Mouse (Mus musculus): Measurements from ENCODE around the gene Pold4. TPM values are rescaled to one million over a fixed set of nuclear protein-coding genes. Genes with fewer than 3 reads are reported as not detected.

Pold4 gene
- total and polyA plus RNA-seq, 3 experiments: 36.8 to 76.4 (median 53.4) TPM

GRCm38 (mm10) chr19:4232651-4233050 lies 952 bp downstream of the Pold4 start:
- Histone ChIP-seq H3K4me2 (ENCODE audit: insufficient read depth, low read depth, poor library complexity, severe bottlenecking) (peak overlapping the region; percentile 82), H3K27ac (ENCODE audit: insufficient read depth, low read depth) (no peak overlapping the region), H3K9ac (ENCODE audit: insufficient read depth, low read depth) (peak overlapping the region; percentile 82), H3K79me2 (replicated peaks; ENCODE audit: control insufficient read depth, extremely low read depth, insufficient read depth, poor library complexity, severe bottlenecking) (no peaks in the 10 kb centered on the region), H3K27me3 (replicated peaks) (peaks cover 6% of the 10 kb centered on the region), H3K36me3 (replicated peaks in 1 of 2; ENCODE audit: control insufficient read depth in 1 of 2, insufficient read depth in 1 of 2, low read length in 1 of 2) (peaks cover 0 to 5% of the 10 kb centered on the region in 2 experiments), H3K9me3 (replicated peaks; ENCODE audit: low read length) (peaks cover 3% of the 10 kb centered on the region), H3K4me3 (replicated peaks in 1 of 3; ENCODE audit: low read depth in 2 of 3, low read length in 2 of 3, poor library complexity in 1 of 3) (peak overlapping the region; percentile 63 to 75 (median 68)), H3K4me1 (ENCODE audit: control insufficient read depth in 1 of 2, insufficient read depth in 2 of 2) (peaks cover 22 to 49% of the 10 kb centered on the region in 2 experiments)
- TF ChIP-seq HCFC1 (IDR thresholded peaks at IDR 0.05; ENCODE audit: low read depth, low read length): no peak
- TF ChIP-seq SIN3A (IDR thresholded peaks at IDR 0.05; ENCODE audit: low read length): no peak
- no peak for TF ChIP-seq MEF2A (IDR thresholded peaks at IDR 0.05; ENCODE audit: borderline replicate concordance, low read depth, low read length)
- dilution Hi-C loops (cut with MboI; ENCODE audit: extremely low pct_ligation_motif_present, extremely low pct_unique_long_range_greater_than_20kb, low sequenced_read_pairs) (no loop called here), in situ Hi-C loops (cut with MboI; ENCODE audit: low pct_ligation_motif_present, low pct_unique_long_range_greater_than_20kb, low sequenced_read_pairs) (no loop called here)
- DNase-seq (ENCODE audit: extremely low read depth): no peak

GRCm38 (mm10) chr19:4234548-4234947 lies 2.8 kb downstream of the Pold4 start:
- H3K9me3 ChIP-seq (replicated peaks; ENCODE audit: low read length): peaks cover 3% of the 10 kb centered on the region
- in situ Hi-C loops (cut with MboI; ENCODE audit: low pct_ligation_motif_present, low pct_unique_long_range_greater_than_20kb, low sequenced_read_pairs): no loop called here
- DNase-seq (ENCODE audit: extremely low read depth): no peak
- no peak overlapping the region for H3K4me2 ChIP-seq (ENCODE audit: insufficient read depth, low read depth, poor library complexity, severe bottlenecking)
- peaks cover 0 to 5% of the 10 kb centered on the region in 2 experiments for H3K36me3 ChIP-seq (replicated peaks in 1 of 2; ENCODE audit: control insufficient read depth in 1 of 2, insufficient read depth in 1 of 2, low read length in 1 of 2)
- no peak overlapping the region for H3K9ac ChIP-seq (ENCODE audit: insufficient read depth, low read depth)
- no peaks in the 10 kb centered on the region for H3K79me2 ChIP-seq (replicated peaks; ENCODE audit: control insufficient read depth, extremely low read depth, insufficient read depth, poor library complexity, severe bottlenecking)
- no peak overlapping the region for H3K4me3 ChIP-seq (replicated peaks in 1 of 3; ENCODE audit: low read depth in 2 of 3, low read length in 2 of 3, poor library complexity in 1 of 3)
- H3K27me3 ChIP-seq (replicated peaks): peaks cover 2% of the 10 kb centered on the region
- dilution Hi-C loops (cut with MboI; ENCODE audit: extremely low pct_ligation_motif_present, extremely low pct_unique_long_range_greater_than_20kb, low sequenced_read_pairs): no loop called here
- peaks cover 18 to 30% of the 10 kb centered on the region in 2 experiments for H3K4me1 ChIP-seq (ENCODE audit: control insufficient read depth in 1 of 2, insufficient read depth in 2 of 2)
- no peak for TF ChIP-seq EP300 (IDR thresholded peaks at IDR 0.05; ENCODE audit: low read length)
- no peak for TF ChIP-seq POLR2A (IDR thresholded peaks at IDR 0.05; ENCODE audit: low read depth, low read length)
- no peak for TF ChIP-seq CTCF (conservative IDR thresholded peaks at IDR 0.05 in 1 of 2, IDR thresholded peaks at IDR 0.05 in 1 of 2; ENCODE audit: low read depth in 2 of 2, low read length in 2 of 2)
- TF ChIP-seq SIN3A (IDR thresholded peaks at IDR 0.05; ENCODE audit: low read length): no peak
- TF ChIP-seq MEF2A (IDR thresholded peaks at IDR 0.05; ENCODE audit: borderline replicate concordance, low read depth, low read length): no peak
- TF ChIP-seq RCOR1 (conservative IDR thresholded peaks at IDR 0.05; ENCODE audit: low read depth, low read length): no peak
- TF ChIP-seq CHD2 (IDR thresholded peaks at IDR 0.05; ENCODE audit: low read length): no peak
- TF ChIP-seq GABPA (IDR thresholded peaks at IDR 0.05; ENCODE audit: insufficient replicate concordance, low read depth, low read length): no peak
- no peak for TF ChIP-seq JUN (IDR thresholded peaks at IDR 0.05; ENCODE audit: insufficient read depth, low read depth, low read length)
- H3K27ac ChIP-seq (ENCODE audit: insufficient read depth, low read depth): no peak overlapping the region

GRCm38 (mm10) chr19:4240247-4240668 lies 8.6 kb downstream of the Pold4 start:
- Histone ChIP-seq H3K9me3 (replicated peaks; ENCODE audit: low read length) (peaks cover 3% of the 10 kb centered on the region), H3K27me3 (replicated peaks) (peaks cover 4% of the 10 kb centered on the region), H3K79me2 (replicated peaks; ENCODE audit: control insufficient read depth, extremely low read depth, insufficient read depth, poor library complexity, severe bottlenecking) (no peaks in the 10 kb centered on the region), H3K27ac (ENCODE audit: insufficient read depth, low read depth) (no peak overlapping the region), H3K36me3 (replicated peaks in 1 of 2; ENCODE audit: control insufficient read depth in 1 of 2, insufficient read depth in 1 of 2, low read length in 1 of 2) (no peaks in the 10 kb centered on the region), H3K4me3 (replicated peaks in 1 of 3; ENCODE audit: low read depth in 2 of 3, low read length in 2 of 3, poor library complexity in 1 of 3) (no peak overlapping the region), H3K4me2 (ENCODE audit: insufficient read depth, low read depth, poor library complexity, severe bottlenecking) (no peak overlapping the region), H3K4me1 (ENCODE audit: control insufficient read depth in 1 of 2, insufficient read depth in 2 of 2) (peaks cover 0 to 5% of the 10 kb centered on the region in 2 experiments; a peak in 2 of 4 replicates), H3K9ac (ENCODE audit: insufficient read depth, low read depth) (no peak overlapping the region)
- dilution Hi-C loops (cut with MboI; ENCODE audit: extremely low pct_ligation_motif_present, extremely low pct_unique_long_range_greater_than_20kb, low sequenced_read_pairs): no loop called here
- TF ChIP-seq SIN3A (IDR thresholded peaks at IDR 0.05; ENCODE audit: low read length) (no peak), MAZ (IDR thresholded peaks at IDR 0.05; ENCODE audit: low read depth, low read length) (no peak), BHLHE40 (IDR thresholded peaks at IDR 0.05; ENCODE audit: low read depth, low read length) (no peak), MAX (IDR thresholded peaks at IDR 0.05; ENCODE audit: low read length) (no peak), MYC (IDR thresholded peaks at IDR 0.05; ENCODE audit: low read depth, low read length) (no peak), CHD1 (IDR thresholded peaks at IDR 0.05; ENCODE audit: low read depth, low read length) (no peak)
- in situ Hi-C loops (cut with MboI; ENCODE audit: low pct_ligation_motif_present, low pct_unique_long_range_greater_than_20kb, low sequenced_read_pairs): no loop called here
- DNase-seq (ENCODE audit: extremely low read depth): no peak

Measured in CH12.LX (cell line).